Mouse (Mus musculus) bone marrow macrophage, adult 2 months (primary cell): Measurements from ENCODE around the gene Ndrg2.

ENCODE experiments used
- CTCF ChIP-seq: IDR thresholded peaks from 2 replicates; pipeline ENCODE4 v1.5.1; 2012; ENCODE audit warnings: low read depth, mild to moderate bottlenecking, low read length, moderate library complexity
- POLR2A ChIP-seq: IDR thresholded peaks from 2 replicates; pipeline ENCODE4 v1.6.1; 2012; ENCODE audit warnings: mild to moderate bottlenecking, low read depth, low read length, borderline replicate concordance

DNA sequence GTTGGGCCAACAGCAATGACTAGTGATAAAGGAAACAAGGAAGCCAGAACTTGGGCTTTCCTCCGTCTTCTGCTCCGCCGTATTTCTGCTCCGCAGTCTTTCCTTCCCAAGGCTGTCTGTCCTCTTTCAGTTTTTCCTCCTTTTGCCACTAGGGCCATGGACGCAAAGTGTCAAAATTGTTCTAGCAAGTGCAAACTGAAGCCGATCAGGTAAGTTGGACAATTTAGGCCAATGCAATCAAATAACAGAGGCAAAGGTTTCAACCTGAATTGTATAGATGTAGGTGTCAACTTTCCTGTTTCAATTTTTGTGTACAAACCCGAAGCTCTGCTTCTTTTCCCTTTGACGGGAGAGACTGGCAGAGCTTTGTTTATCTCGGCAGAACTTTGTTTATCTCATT is 16.0 kb upstream of the Ndrg2 start:
- TF ChIP-seq CTCF, result no peak
- no peak for TF ChIP-seq POLR2A
